Mouse (Mus musculus): ENCODE measurements around the gene Mxi1. TPM values are rescaled to one million over a fixed set of nuclear protein-coding genes. Genes with fewer than 3 reads are reported as not detected.
A peak's percentile ranks its signal among the peaks of the same experiment; 100 is the strongest.

Mxi1 gene
- total and polyA plus RNA-seq, 3 experiments, result 10.6 to 19.9 (median 18.9) TPM

DNA sequence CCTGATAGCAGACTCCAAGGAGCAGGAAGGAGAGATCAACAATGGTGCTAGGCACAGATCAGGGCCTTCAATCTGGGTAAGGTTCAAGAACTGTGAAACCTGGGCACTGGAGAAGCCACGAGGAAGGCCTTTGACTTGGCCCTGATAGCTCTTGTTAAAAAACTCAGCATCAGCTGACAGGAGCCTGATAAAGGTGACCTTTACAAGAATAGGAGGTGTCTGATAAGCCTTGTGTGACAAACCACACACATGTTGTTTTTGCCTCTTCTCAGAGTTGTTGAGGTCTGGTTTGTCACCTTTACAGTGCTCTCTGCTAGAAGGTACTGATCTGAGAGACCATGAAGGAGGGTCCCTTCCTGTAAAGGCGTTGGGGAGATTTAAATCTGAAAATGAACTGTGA, 97.0 kb downstream of the Mxi1 start:
- H3K27ac ChIP-seq (ENCODE audit: insufficient read depth, low read depth), result peak overlapping the region; percentile 52
- H3K79me2 ChIP-seq (replicated peaks; ENCODE audit: control insufficient read depth, extremely low read depth, insufficient read depth, poor library complexity, severe bottlenecking), result no peaks in the 10 kb centered on the region
- no peak overlapping the region for H3K4me2 ChIP-seq (ENCODE audit: insufficient read depth, low read depth, poor library complexity, severe bottlenecking)
- H3K27me3 ChIP-seq (replicated peaks), result no peaks in the 10 kb centered on the region
- no peaks in the 10 kb centered on the region for H3K36me3 ChIP-seq (replicated peaks in 1 of 2; ENCODE audit: control insufficient read depth in 1 of 2, insufficient read depth in 1 of 2, low read length in 1 of 2)
- no peaks in the 10 kb centered on the region for H3K9me3 ChIP-seq (replicated peaks; ENCODE audit: low read length)
- H3K9ac ChIP-seq (ENCODE audit: insufficient read depth, low read depth), result no peak overlapping the region
- dilution Hi-C loops (cut with MboI; ENCODE audit: extremely low pct_ligation_motif_present, extremely low pct_unique_long_range_greater_than_20kb, low sequenced_read_pairs), result no loop called here
- peaks cover 42 to 83% of the 10 kb centered on the region in 2 experiments for H3K4me1 ChIP-seq (ENCODE audit: control insufficient read depth in 1 of 2, insufficient read depth in 2 of 2)
- no peak overlapping the region for H3K4me3 ChIP-seq (replicated peaks in 1 of 3; ENCODE audit: low read depth in 2 of 3, low read length in 2 of 3, poor library complexity in 1 of 3)
- in situ Hi-C loops (cut with MboI; ENCODE audit: low pct_ligation_motif_present, low pct_unique_long_range_greater_than_20kb, low sequenced_read_pairs), result no loop called here
- DNase-seq (ENCODE audit: extremely low read depth), result no peak
- TF ChIP-seq ZC3H11A (IDR thresholded peaks at IDR 0.05; ENCODE audit: low read depth, low read length) (no peak), CHD2 (IDR thresholded peaks at IDR 0.05; ENCODE audit: low read length) (no peak), MAFK (IDR thresholded peaks at IDR 0.05; ENCODE audit: insufficient replicate concordance, low read length) (no peak), ZMIZ1 (IDR thresholded peaks at IDR 0.05; ENCODE audit: low read depth, low read length) (no peak), E2F4 (IDR thresholded peaks at IDR 0.05; ENCODE audit: insufficient replicate concordance, low read depth, low read length) (no peak), RCOR1 (conservative IDR thresholded peaks at IDR 0.05; ENCODE audit: low read depth, low read length) (no peak), BHLHE40 (IDR thresholded peaks at IDR 0.05; ENCODE audit: low read depth, low read length) (no peak), EP300 (IDR thresholded peaks at IDR 0.05; ENCODE audit: low read length) (no peak), RAD21 (IDR thresholded peaks at IDR 0.05; ENCODE audit: low read depth, low read length) (no peak), TCF12 (IDR thresholded peaks at IDR 0.05; ENCODE audit: low read depth, low read length) (no peak), USF2 (conservative IDR thresholded peaks at IDR 0.05; ENCODE audit: low read depth, low read length) (no peak)

DNA sequence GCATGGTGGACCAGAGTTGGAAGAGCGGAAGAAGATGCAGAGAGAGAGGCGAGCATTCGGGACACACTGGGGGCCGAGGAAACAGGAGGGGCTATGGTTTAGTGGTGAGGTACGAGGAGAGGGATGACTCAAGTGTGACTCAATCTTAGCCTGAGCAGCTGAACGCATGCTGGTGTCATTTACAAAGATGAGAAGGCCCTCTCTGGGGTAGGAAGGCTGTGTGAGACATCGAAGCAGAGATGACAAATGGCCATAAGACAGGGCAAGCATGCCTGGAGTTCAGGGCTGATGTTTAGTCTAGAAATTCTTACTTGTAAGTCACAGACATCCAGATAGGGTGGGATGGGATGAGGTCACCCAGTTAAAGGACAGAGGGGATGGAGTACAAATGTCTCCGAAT, 98.1 kb downstream of the Mxi1 start:
- TF ChIP-seq ZMIZ1 (IDR thresholded peaks at IDR 0.05; ENCODE audit: low read depth, low read length) (no peak), MAX (IDR thresholded peaks at IDR 0.05; ENCODE audit: low read length) (peak; percentile 52; the same call in 1 of the 2 replicates), USF2 (conservative IDR thresholded peaks at IDR 0.05; ENCODE audit: low read depth, low read length) (no peak), MAZ (IDR thresholded peaks at IDR 0.05; ENCODE audit: low read depth, low read length) (peak; percentile 91), BHLHE40 (IDR thresholded peaks at IDR 0.05; ENCODE audit: low read depth, low read length) (peak; percentile 85), JUND (conservative IDR thresholded peaks at IDR 0.05; ENCODE audit: low read depth, low read length) (peak; percentile 52), ETS1 (conservative IDR thresholded peaks at IDR 0.05; ENCODE audit: low read depth, low read length) (peak; percentile 91), IRF4 (IDR thresholded peaks at IDR 0.05; ENCODE audit: low read depth, low read length) (peak; percentile 89), EP300 (IDR thresholded peaks at IDR 0.05; ENCODE audit: low read length) (peak; percentile 69), MXI1 (IDR thresholded peaks at IDR 0.05; ENCODE audit: low read depth, low read length) (peak; percentile 68; the same call in 1 of the 2 replicates), JUN (IDR thresholded peaks at IDR 0.05; ENCODE audit: insufficient read depth, low read depth, low read length) (peak; percentile 67), MEF2A (IDR thresholded peaks at IDR 0.05; ENCODE audit: borderline replicate concordance, low read depth, low read length) (no peak), ELF1 (IDR thresholded peaks at IDR 0.05; ENCODE audit: low read depth, low read length) (no peak), TBP (conservative IDR thresholded peaks at IDR 0.05; ENCODE audit: low read depth, low read length) (0 out of 2 replicates have a peak, but pooled peaks have one; percentile 15), POLR2A (IDR thresholded peaks at IDR 0.05; ENCODE audit: low read depth, low read length) (peak; percentile 23; the same call in 1 of the 2 replicates), HCFC1 (IDR thresholded peaks at IDR 0.05; ENCODE audit: low read depth, low read length) (no peak), POLR2AphosphoS2 (IDR thresholded peaks at IDR 0.05; ENCODE audit: low read depth, low read length) (no peak)
- no peaks in the 10 kb centered on the region for H3K27me3 ChIP-seq (replicated peaks)
- H3K27ac ChIP-seq (ENCODE audit: insufficient read depth, low read depth), result peak overlapping the region; percentile 87
- H3K4me3 ChIP-seq (replicated peaks in 1 of 3; ENCODE audit: low read depth in 2 of 3, low read length in 2 of 3, poor library complexity in 1 of 3), result no peak overlapping the region
- no peak overlapping the region for H3K4me2 ChIP-seq (ENCODE audit: insufficient read depth, low read depth, poor library complexity, severe bottlenecking)
- peaks cover 40 to 84% of the 10 kb centered on the region in 2 experiments for H3K4me1 ChIP-seq (ENCODE audit: control insufficient read depth in 1 of 2, insufficient read depth in 2 of 2)
- H3K9me3 ChIP-seq (replicated peaks; ENCODE audit: low read length), result no peaks in the 10 kb centered on the region
- dilution Hi-C loops (cut with MboI; ENCODE audit: extremely low pct_ligation_motif_present, extremely low pct_unique_long_range_greater_than_20kb, low sequenced_read_pairs) (no loop called here), in situ Hi-C loops (cut with MboI; ENCODE audit: low pct_ligation_motif_present, low pct_unique_long_range_greater_than_20kb, low sequenced_read_pairs) (no loop called here)
- peak; percentile 76 for DNase-seq (ENCODE audit: extremely low read depth)
- no peaks in the 10 kb centered on the region for H3K36me3 ChIP-seq (replicated peaks in 1 of 2; ENCODE audit: control insufficient read depth in 1 of 2, insufficient read depth in 1 of 2, low read length in 1 of 2)
- H3K9ac ChIP-seq (ENCODE audit: insufficient read depth, low read depth), result peak overlapping the region; percentile 21
- H3K79me2 ChIP-seq (replicated peaks; ENCODE audit: control insufficient read depth, extremely low read depth, insufficient read depth, poor library complexity, severe bottlenecking), result no peaks in the 10 kb centered on the region

Measured in CH12.LX (cell line).